Mouse (Mus musculus): ENCODE data around the gene P2rx4. TPM values are rescaled to one million over a fixed set of nuclear protein-coding genes. Genes with fewer than 3 reads are reported as not detected.
"Not testable (repeated sequence)": the region's sequence is repeated elsewhere in the genome, so short reads cannot be mapped to it uniquely, and the experiment has no call there.

Gene P2rx4
- not detected in 2 replicates for polyA plus RNA-seq (2012; ENCODE audit: insufficient read depth, insufficient read length, low replicate concordance, missing spikeins)

GRCm38 (mm10) chr5:122707276-122708181, at the start of gene P2rx4:
Gene P2rx4, plus strand, starts transcription at chr5:122707544.
- under 1% methylated on average over 66 of the region's 66 CpGs for WGBS
- TF ChIP-seq CTCF (IDR thresholded peaks at IDR 0.05; ENCODE audit: insufficient read depth, low read depth, low read length) (no peak), POLR2A (IDR thresholded peaks at IDR 0.05; ENCODE audit: insufficient read depth, low read depth, low read length) (peak; percentile 69)
- peak within 1 kb of the TSS; percentile 78 for H3K27ac ChIP-seq (ENCODE audit: insufficient read depth, low read depth, low read length)
- H3K4me1 ChIP-seq (ENCODE audit: control insufficient read depth, insufficient read depth, low read length): 0 out of 2 replicates have a peak, but pooled peaks cover 2% of the 10 kb centered on the region
- peak within 1 kb of the TSS; percentile 80 for H3K4me3 ChIP-seq (ENCODE audit: insufficient read depth, low read depth, low read length)

GRCm38 (mm10) chr5:122662501-122662900, 44.8 kb upstream of the P2rx4 start:
- Histone ChIP-seq H3K4me3 (ENCODE audit: insufficient read depth, low read depth, low read length) (no peak overlapping the region), H3K27ac (ENCODE audit: insufficient read depth, low read depth, low read length) (no peak overlapping the region), H3K4me1 (ENCODE audit: control insufficient read depth, insufficient read depth, low read length) (no peaks in the 10 kb centered on the region)
- TF ChIP-seq POLR2A (IDR thresholded peaks at IDR 0.05; ENCODE audit: insufficient read depth, low read depth, low read length): no peak
- TF ChIP-seq CTCF (IDR thresholded peaks at IDR 0.05; ENCODE audit: insufficient read depth, low read depth, low read length): no peak
- WGBS: 98% methylated on average over 6 of the region's 6 CpGs

GRCm38 (mm10) chr5:122665036-122665435, 42.3 kb upstream of the P2rx4 start:
- Histone ChIP-seq H3K4me1 (ENCODE audit: control insufficient read depth, insufficient read depth, low read length) (no peaks in the 10 kb centered on the region), H3K4me3 (ENCODE audit: insufficient read depth, low read depth, low read length) (no peak overlapping the region), H3K27ac (ENCODE audit: insufficient read depth, low read depth, low read length) (no peak overlapping the region)
- TF ChIP-seq CTCF (IDR thresholded peaks at IDR 0.05; ENCODE audit: insufficient read depth, low read depth, low read length) (no peak), POLR2A (IDR thresholded peaks at IDR 0.05; ENCODE audit: insufficient read depth, low read depth, low read length) (no peak)
- 85% methylated on average over 5 of the region's 5 CpGs for WGBS

GRCm38 (mm10) chr5:122668981-122669897, 38.1 kb upstream of the P2rx4 start:
- Histone ChIP-seq H3K4me1 (ENCODE audit: control insufficient read depth, insufficient read depth, low read length) (no peaks in the 10 kb centered on the region), H3K4me3 (ENCODE audit: insufficient read depth, low read depth, low read length) (no peak overlapping the region), H3K27ac (ENCODE audit: insufficient read depth, low read depth, low read length) (no peak overlapping the region)
- 87% methylated on average over 15 of the region's 15 CpGs for WGBS
- no peak for TF ChIP-seq CTCF (IDR thresholded peaks at IDR 0.05; ENCODE audit: insufficient read depth, low read depth, low read length)

GRCm38 (mm10) chr5:122671641-122672040, 35.7 kb upstream of the P2rx4 start:
- H3K27ac ChIP-seq (ENCODE audit: insufficient read depth, low read depth, low read length); H3K4me3 ChIP-seq (ENCODE audit: insufficient read depth, low read depth, low read length); H3K4me1 ChIP-seq (ENCODE audit: control insufficient read depth, insufficient read depth, low read length): not testable (repeated sequence)
- WGBS: 88% methylated on average over 7 of the region's 7 CpGs

GRCm38 (mm10) chr5:122672298-122672697, 35.0 kb upstream of the P2rx4 start:
- no peak for TF ChIP-seq CTCF (IDR thresholded peaks at IDR 0.05; ENCODE audit: insufficient read depth, low read depth, low read length)
- TF ChIP-seq POLR2A (IDR thresholded peaks at IDR 0.05; ENCODE audit: insufficient read depth, low read depth, low read length): no peak
- Histone ChIP-seq H3K4me1 (ENCODE audit: control insufficient read depth, insufficient read depth, low read length) (no peaks in the 10 kb centered on the region), H3K27ac (ENCODE audit: insufficient read depth, low read depth, low read length) (no peak overlapping the region), H3K4me3 (ENCODE audit: insufficient read depth, low read depth, low read length) (no peak overlapping the region)
- WGBS: 90% methylated on average over 5 of the region's 5 CpGs

GRCm38 (mm10) chr5:122676002-122676401, 31.3 kb upstream of the P2rx4 start:
- Histone ChIP-seq H3K27ac (ENCODE audit: insufficient read depth, low read depth, low read length) (no peak overlapping the region), H3K4me3 (ENCODE audit: insufficient read depth, low read depth, low read length) (no peak overlapping the region), H3K4me1 (ENCODE audit: control insufficient read depth, insufficient read depth, low read length) (no peaks in the 10 kb centered on the region)
- no peak for TF ChIP-seq CTCF (IDR thresholded peaks at IDR 0.05; ENCODE audit: insufficient read depth, low read depth, low read length)
- no peak for TF ChIP-seq POLR2A (IDR thresholded peaks at IDR 0.05; ENCODE audit: insufficient read depth, low read depth, low read length)
- 95% methylated on average over 8 of the region's 8 CpGs for WGBS

GRCm38 (mm10) chr5:122677983-122678382, 29.4 kb upstream of the P2rx4 start:
- Histone ChIP-seq H3K27ac (ENCODE audit: insufficient read depth, low read depth, low read length) (no peak overlapping the region), H3K4me1 (ENCODE audit: control insufficient read depth, insufficient read depth, low read length) (no peaks in the 10 kb centered on the region)
- 93% methylated on average over 9 of the region's 9 CpGs for WGBS

GRCm38 (mm10) chr5:122679881-122680280, 27.5 kb upstream of the P2rx4 start:
- WGBS: 91% methylated on average over 8 of the region's 8 CpGs
- no peak overlapping the region for H3K4me3 ChIP-seq (ENCODE audit: insufficient read depth, low read depth, low read length)
- TF ChIP-seq CTCF (IDR thresholded peaks at IDR 0.05; ENCODE audit: insufficient read depth, low read depth, low read length): no peak
- no peak for TF ChIP-seq POLR2A (IDR thresholded peaks at IDR 0.05; ENCODE audit: insufficient read depth, low read depth, low read length)
- H3K4me1 ChIP-seq (ENCODE audit: control insufficient read depth, insufficient read depth, low read length): no peaks in the 10 kb centered on the region
- no peak overlapping the region for H3K27ac ChIP-seq (ENCODE audit: insufficient read depth, low read depth, low read length)

More at GRCm38 (mm10) chr5:122677983-122678382, 29.4 kb upstream of the P2rx4 start:
- H3K4me3 ChIP-seq (ENCODE audit: insufficient read depth, low read depth, low read length): no peak overlapping the region
- no peak for TF ChIP-seq POLR2A (IDR thresholded peaks at IDR 0.05; ENCODE audit: insufficient read depth, low read depth, low read length)
- TF ChIP-seq CTCF (IDR thresholded peaks at IDR 0.05; ENCODE audit: insufficient read depth, low read depth, low read length): no peak

Data from olfactory bulb, adult 2 months (tissue).